ENCODE assay signal across 21 mouse cellular contexts in the genomic region with DNA sequence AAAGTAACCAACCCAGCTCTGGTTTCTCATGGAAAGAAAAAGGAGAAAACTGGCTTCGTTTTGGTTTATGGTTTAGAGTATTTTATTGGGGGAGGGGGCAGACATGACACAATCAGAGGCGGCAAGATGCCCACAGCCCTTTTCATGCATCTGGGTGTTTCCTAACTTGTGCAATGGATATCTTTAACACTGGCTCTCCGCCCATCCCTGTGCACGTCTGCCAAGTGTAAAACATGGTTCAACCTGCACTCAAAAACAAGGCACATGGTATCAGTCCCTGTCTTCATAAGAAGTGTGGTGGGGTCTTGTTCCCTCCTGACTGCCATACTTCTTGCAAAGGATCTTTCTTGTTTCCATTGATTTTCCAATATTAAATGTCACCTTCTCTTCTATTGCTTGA.
"Had no signal": no experiment of that assay in that cellular context is flagged by ENCODE, and none has a peak within 500 bp of the region (broad histone marks: within the 10 kb centered on the region; RNA-seq: fewer than 3 reads in every experiment).

No protein-coding gene starts in this region.

- ATAC-seq: liver, postnatal 0 days; lung, postnatal 0 days; midbrain, embryonic 15.5 days had no signal

- H3K4me3 ChIP-seq: kidney, embryonic 15.5 days; limb, embryonic 12.5 days; limb, embryonic 15.5 days; midbrain, embryonic 12.5 days; midbrain, embryonic 15.5 days; neural tube, embryonic 12.5 days; neural tube, embryonic 15.5 days had no signal

- H3K36me3 ChIP-seq: kidney, embryonic 15.5 days; limb, embryonic 12.5 days; limb, embryonic 15.5 days; midbrain, embryonic 12.5 days; midbrain, embryonic 15.5 days; neural tube, embryonic 12.5 days; neural tube, embryonic 15.5 days had no signal

- DNase-seq: kidney, adult 8-10 months; kidney, postnatal 10 days; kidney, postnatal 36 days; left cerebral cortex, postnatal 4 days; liver, postnatal 0 days; lung, embryonic 14.5 days; right cerebral cortex, adult 18-20 months; right cerebral cortex, postnatal 14 days; right cerebral cortex, postnatal 4 days; thymus, postnatal 36 days had no signal

- H3K9me3 ChIP-seq: kidney, embryonic 15.5 days; limb, embryonic 12.5 days; limb, embryonic 15.5 days; midbrain, embryonic 12.5 days; midbrain, embryonic 15.5 days; neural tube, embryonic 12.5 days; neural tube, embryonic 15.5 days had no signal

- H3K9ac ChIP-seq: kidney, embryonic 15.5 days; limb, embryonic 12.5 days; limb, embryonic 15.5 days; liver, embryonic 14.5 days; liver, postnatal 0 days; lung, embryonic 14.5 days; midbrain, embryonic 12.5 days; midbrain, embryonic 15.5 days; neural tube, embryonic 12.5 days; neural tube, embryonic 15.5 days had no signal

- H3K4me2 ChIP-seq: kidney, embryonic 15.5 days; limb, embryonic 12.5 days; limb, embryonic 15.5 days; liver, embryonic 11.5 days; lung, embryonic 14.5 days; midbrain, embryonic 12.5 days; midbrain, embryonic 15.5 days; neural tube, embryonic 12.5 days; neural tube, embryonic 15.5 days had no signal

- H3K27ac ChIP-seq: kidney, embryonic 15.5 days; limb, embryonic 12.5 days; limb, embryonic 15.5 days; liver, embryonic 14.5 days; macrophage; midbrain, embryonic 12.5 days; midbrain, embryonic 15.5 days; neural tube, embryonic 12.5 days; neural tube, embryonic 15.5 days had no signal

- H3K27me3 ChIP-seq: kidney, embryonic 15.5 days; limb, embryonic 12.5 days; limb, embryonic 15.5 days; midbrain, embryonic 12.5 days; midbrain, embryonic 15.5 days; neural tube, embryonic 12.5 days; neural tube, embryonic 15.5 days had no signal

- H3K4me1 ChIP-seq: kidney, embryonic 15.5 days; limb, embryonic 12.5 days; limb, embryonic 15.5 days; midbrain, embryonic 12.5 days; midbrain, embryonic 15.5 days; neural tube, embryonic 12.5 days; neural tube, embryonic 15.5 days had no signal
